ENCODE assay signal across 14 mouse cellular contexts in genomic region chrX:132452986-132453385, GRCm38 (mm10).
DNase-seq lines count a peak whose midpoint lies in the region; ATAC-seq and TF ChIP-seq lines count a peak whose summit lies in the region.
"Had no signal": no experiment of that assay in that cellular context is flagged by ENCODE, and none has a peak within 500 bp of the region (broad histone marks: within the 10 kb centered on the region; RNA-seq: fewer than 3 reads in every experiment).

No protein-coding gene starts in this region.

- no peaks in the 10 kb centered on the region for H3K9me3 ChIP-seq in hindbrain, embryonic 11.5 days (ENCODE audit: control insufficient read depth, low read length)
- no peaks in the 10 kb centered on the region for H3K9me3 ChIP-seq in hindbrain, embryonic 12.5 days (replicated peaks)
- H3K9me3 ChIP-seq in lung, postnatal 0 days (ENCODE audit: low read length), result no peaks in the 10 kb centered on the region
- H3K9me3 ChIP-seq: limb, embryonic 15.5 days; stomach, embryonic 15.5 days had no signal

- no peak overlapping the region for H3K27ac ChIP-seq in hindbrain, embryonic 11.5 days (ENCODE audit: low read depth, low read length)
- H3K27ac ChIP-seq in hindbrain, embryonic 12.5 days, result no peak overlapping the region
- no peak overlapping the region for H3K27ac ChIP-seq in lung, postnatal 0 days (ENCODE audit: low read length)
- H3K27ac ChIP-seq: limb, embryonic 15.5 days; stomach, embryonic 15.5 days had no signal

- H3K9ac ChIP-seq in hindbrain, embryonic 11.5 days (ENCODE audit: low read depth, low read length), result no peak overlapping the region
- H3K9ac ChIP-seq in hindbrain, embryonic 12.5 days, result no peak overlapping the region
- H3K9ac ChIP-seq in lung, postnatal 0 days (replicated peaks; ENCODE audit: low read depth), result no peak overlapping the region
- H3K9ac ChIP-seq: limb, embryonic 15.5 days; stomach, embryonic 15.5 days had no signal

- H3K36me3 ChIP-seq in hindbrain, embryonic 11.5 days (ENCODE audit: control insufficient read depth, insufficient read depth, low read length), result no peaks in the 10 kb centered on the region
- H3K36me3 ChIP-seq in hindbrain, embryonic 12.5 days, result no peaks in the 10 kb centered on the region
- no peaks in the 10 kb centered on the region for H3K36me3 ChIP-seq in lung, postnatal 0 days (ENCODE audit: insufficient read depth, low read length)
- H3K36me3 ChIP-seq: limb, embryonic 15.5 days; stomach, embryonic 15.5 days had no signal

- no peaks in the 10 kb centered on the region for H3K27me3 ChIP-seq in hindbrain, embryonic 11.5 days (ENCODE audit: control insufficient read depth, insufficient read depth, low read length)
- H3K27me3 ChIP-seq in hindbrain, embryonic 12.5 days, result no peaks in the 10 kb centered on the region
- H3K27me3 ChIP-seq in lung, postnatal 0 days (replicated peaks; ENCODE audit: insufficient read depth, low read length), result no peaks in the 10 kb centered on the region
- H3K27me3 ChIP-seq: limb, embryonic 15.5 days; stomach, embryonic 15.5 days had no signal

- DNase-seq in hindbrain, embryonic 11.5 days (ENCODE audit: low spot score), result peak; percentile 19
- peak; percentile 7 for DNase-seq in lung, postnatal 0 days (ENCODE audit: low spot score)
- no peak for DNase-seq in lung, adult 18-20 months
- DNase-seq in ZHBTc4 (ENCODE audit: low read depth, low spot score), result peak; percentile 9
- DNase-seq in retina, postnatal 1 day, result peak; percentile 8
- DNase-seq in B cell, adult 2 months, result no peak
- DNase-seq in lung, postnatal 14 days, result no peak
- DNase-seq: adrenal gland, adult 2 months; gastrocnemius, postnatal 36 days; lung, postnatal 10 days had no signal

- no peaks in the 10 kb centered on the region for H3K4me1 ChIP-seq in hindbrain, embryonic 11.5 days (replicated peaks; ENCODE audit: control insufficient read depth, insufficient read depth, low read length)
- no peaks in the 10 kb centered on the region for H3K4me1 ChIP-seq in hindbrain, embryonic 12.5 days
- H3K4me1 ChIP-seq in lung, postnatal 0 days (ENCODE audit: insufficient read depth, low read depth, low read length), result no peaks in the 10 kb centered on the region
- H3K4me1 ChIP-seq: limb, embryonic 15.5 days; stomach, embryonic 15.5 days had no signal

- 61% methylated on average over 2 of the region's 2 CpGs for WGBS in hindbrain, embryonic 11.5 days
- 48% methylated on average over 2 of the region's 2 CpGs for WGBS in hindbrain, embryonic 12.5 days
- 38% methylated on average over 2 of the region's 2 CpGs for WGBS in lung, postnatal 0 days

- H3K4me3 ChIP-seq in hindbrain, embryonic 11.5 days (ENCODE audit: low read depth, low read length), result no peak overlapping the region
- H3K4me3 ChIP-seq in hindbrain, embryonic 12.5 days, result no peak overlapping the region
- no peak overlapping the region for H3K4me3 ChIP-seq in lung, postnatal 0 days (ENCODE audit: low read depth, low read length)
- H3K4me3 ChIP-seq: limb, embryonic 15.5 days; stomach, embryonic 15.5 days had no signal

- peak; percentile 22; the same call in 1 of the 2 replicates for TF ChIP-seq CTCF in lung, postnatal 0 days (IDR thresholded peaks at IDR 0.05)

- no peak for ATAC-seq in hindbrain, embryonic 11.5 days (ENCODE audit: low FRiP score)
- ATAC-seq in hindbrain, embryonic 12.5 days (ENCODE audit: low FRiP score), result no peak
- ATAC-seq in lung, postnatal 0 days, result no peak
- ATAC-seq: inflammation-experienced regulatory T-cells, adult 6 months had no signal

- no peak overlapping the region for H3K4me2 ChIP-seq in hindbrain, embryonic 11.5 days (replicated peaks; ENCODE audit: low read depth, low read length)
- no peak overlapping the region for H3K4me2 ChIP-seq in hindbrain, embryonic 12.5 days (replicated peaks)
- H3K4me2 ChIP-seq in lung, postnatal 0 days (replicated peaks; ENCODE audit: low read depth, low read length), result no peak overlapping the region
- H3K4me2 ChIP-seq: limb, embryonic 15.5 days; stomach, embryonic 15.5 days had no signal

- no peak for TF ChIP-seq EP300 in lung, postnatal 0 days (IDR thresholded peaks at IDR 0.05)

Comparison
In these comparisons a context has a peak if more than half of its experiments do, and no peak if none do; other contexts are left out.
1. DNase-seq: peak in hindbrain, embryonic 11.5 days (single experiment), lung, postnatal 0 days (single experiment), ZHBTc4 (single experiment) and retina, postnatal 1 day (single experiment); none in lung, adult 18-20 months (0 of 2), B cell, adult 2 months (0 of 2) and lung, postnatal 14 days (single experiment).